ENCODE assay signal across 15 mouse cellular contexts in genomic region chr9:105376411-105376810, GRCm38 (mm10). TPM values are rescaled to one million over a fixed set of nuclear protein-coding genes. Genes with fewer than 3 reads are reported as not detected.
"Had no signal": no experiment of that assay in that cellular context is flagged by ENCODE, and none has a peak within 500 bp of the region (broad histone marks: within the 10 kb centered on the region; RNA-seq: fewer than 3 reads in every experiment).

No protein-coding gene starts in this region.

- ATAC-seq: intestine, embryonic 16.5 days; midbrain, embryonic 13.5 days had no signal

- H3K9me3 ChIP-seq: kidney, embryonic 15.5 days; limb, embryonic 13.5 days; midbrain, embryonic 13.5 days had no signal

- H3K9ac ChIP-seq: kidney, embryonic 15.5 days; limb, embryonic 13.5 days; liver, embryonic 14.5 days; midbrain, embryonic 13.5 days had no signal

- H3K27ac ChIP-seq: kidney, embryonic 15.5 days; limb, embryonic 13.5 days; liver, embryonic 14.5 days; midbrain, embryonic 13.5 days; stomach, postnatal 0 days had no signal

- DNase-seq: kidney, adult 2 months; kidney, postnatal 36 days; layer of hippocampus, adult 9-11 months; layer of hippocampus, postnatal 36 days; left cerebral cortex, postnatal 4 days; lung, adult 18-20 months; right cerebral cortex, postnatal 25 days had no signal

- H3K27me3 ChIP-seq: kidney, embryonic 15.5 days; limb, embryonic 13.5 days; midbrain, embryonic 13.5 days had no signal

- H3K36me3 ChIP-seq: kidney, embryonic 15.5 days; limb, embryonic 13.5 days; midbrain, embryonic 13.5 days had no signal

- H3K4me2 ChIP-seq: kidney, embryonic 15.5 days; limb, embryonic 13.5 days; midbrain, embryonic 13.5 days had no signal

- H3K4me1 ChIP-seq: kidney, embryonic 15.5 days; limb, embryonic 13.5 days had no signal

- H3K4me3 ChIP-seq: kidney, embryonic 15.5 days; limb, embryonic 13.5 days; midbrain, embryonic 13.5 days had no signal

RNA-seq across cellular contexts. Expression of gene Nek11, which starts 18.9 kb away (rescaled TPM):
- polyA plus RNA-seq: liver, adult 2 months; liver, embryonic 14.5 days; small intestine, adult 2 months had no signal
